Mouse (Mus musculus) midbrain, embryonic 16.5 days (tissue): ENCODE measurements at regions not wholly inside any gene's neighbourhood (a gene's known extent, or its start where the extent isn't known, plus 50 kb on each side); places are given as distances from the start of the nearest gene placed in this dataset.

Experiments used
- ATAC-seq: fragments of 200-750 bp; cut with Nextera tagmentation; 2 replicates; pipeline ENCODE4 v1.8.0; 2017; ENCODE audit warnings: moderate TSS enrichment
- H3K27ac ChIP-seq: fragments of 300-500 bp; sonication (generic); 2 replicates; pipeline ENCODE4 v1.5.1; 2014; ENCODE audit warnings: mild to moderate bottlenecking, low read length, mixed read lengths
- H3K27me3 ChIP-seq: fragments of 300-500 bp; sonication (generic); 2 replicates; pipeline ENCODE4 v1.6.1; 2014; ENCODE audit warnings: low read depth, low read length, mixed read lengths; ENCODE audit not compliant: control insufficient read depth, insufficient read depth
- H3K36me3 ChIP-seq: fragments of 300-500 bp; sonication (generic); 2 replicates; pipeline ENCODE4 v1.6.1; 2014; ENCODE audit warnings: mild to moderate bottlenecking, low read length, moderate library complexity, mixed read lengths; ENCODE audit not compliant: control insufficient read depth, insufficient read depth
- H3K4me1 ChIP-seq: fragments of 300-500 bp; sonication (generic); 2 replicates; pipeline ENCODE4 v1.6.1; 2014; ENCODE audit warnings: mild to moderate bottlenecking, low read length, mixed read lengths; ENCODE audit not compliant: control insufficient read depth, insufficient read depth
- H3K4me2 ChIP-seq: fragments of 300-500 bp; sonication (generic); 2 replicates; pipeline ENCODE4 v1.6.1; 2014; ENCODE audit warnings: mild to moderate bottlenecking, low read length, mixed read lengths
- H3K4me3 ChIP-seq: fragments of 300-500 bp; sonication (generic); 2 replicates; pipeline ENCODE4 v1.5.1; 2014; ENCODE audit warnings: low read depth, mild to moderate bottlenecking, low read length, moderate library complexity, mixed read lengths
- H3K9ac ChIP-seq: fragments of 300-500 bp; sonication (generic); 2 replicates; pipeline ENCODE4 v1.6.1; 2014; ENCODE audit warnings: low read depth, low read length, mixed read lengths
- H3K9me3 ChIP-seq: fragments of 300-500 bp; sonication (generic); replicated peaks from 2 replicates; pipeline ENCODE4 v1.6.1; 2014; ENCODE audit warnings: mild to moderate bottlenecking, low read length, mixed read lengths; ENCODE audit not compliant: control insufficient read depth, poor library complexity, severe bottlenecking
- WGBS: fragments of 180-500 bp; shearing (Covaris S2); extraction: QIAGEN DNeasy Blood & Tissue Kit; methylation state at CpG from one replicate; pipeline ENCODE4 v1.1.7; 2014; 5-methylcytosine and 5-hydroxymethylcytosine counted together

DNA sequence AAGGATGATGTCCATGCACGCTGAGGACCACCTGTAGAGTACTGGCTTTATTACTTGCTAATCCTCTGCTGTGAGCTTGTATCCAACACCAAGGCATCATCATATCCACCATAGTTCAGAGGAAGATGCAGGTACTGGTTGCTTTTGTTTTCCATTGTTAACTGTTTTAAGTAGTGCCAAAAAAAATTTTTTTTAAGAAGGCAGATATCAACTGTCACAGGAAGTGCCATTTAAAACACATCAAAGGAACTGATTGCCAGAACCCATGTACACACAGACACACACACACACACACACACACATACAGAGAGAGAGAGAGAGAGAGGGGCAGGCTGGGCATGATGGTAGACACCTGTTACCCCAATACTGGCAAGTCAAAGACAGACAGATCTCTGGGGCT, 319.1 kb downstream of the Gadd45g start:
- no peaks in the 10 kb centered on the region for H3K36me3 ChIP-seq
- no peak overlapping the region for H3K4me2 ChIP-seq
- H3K4me1 ChIP-seq = no peaks in the 10 kb centered on the region
- ATAC-seq = no peak
- WGBS = 77% methylated on average over 1 of the region's 1 CpGs
- H3K27me3 ChIP-seq = no peaks in the 10 kb centered on the region
- no peak overlapping the region for H3K27ac ChIP-seq
- H3K9ac ChIP-seq = no peak overlapping the region
- no peaks in the 10 kb centered on the region for H3K9me3 ChIP-seq
- no peak overlapping the region for H3K4me3 ChIP-seq

DNA sequence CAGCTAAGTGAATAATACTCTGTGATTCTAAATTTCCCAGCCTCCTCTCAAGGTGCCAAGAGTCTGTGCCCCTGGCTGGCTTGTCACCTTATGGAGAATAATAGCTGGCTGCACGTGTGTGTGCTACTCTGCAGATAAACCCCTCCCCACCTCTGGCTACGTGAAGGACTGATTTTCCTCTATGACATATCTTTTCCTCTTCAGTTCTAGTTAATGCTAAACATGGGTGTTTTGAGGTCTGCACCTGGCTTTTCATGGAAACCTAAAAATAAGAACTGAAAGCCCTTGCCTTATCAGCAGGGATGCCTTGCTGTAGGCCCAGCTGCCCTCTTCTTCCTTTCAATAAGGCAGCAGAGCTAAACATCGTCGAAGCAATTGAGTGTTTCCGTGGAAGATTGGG, 321.5 kb downstream of the Gadd45g start:
- H3K36me3 ChIP-seq = no peaks in the 10 kb centered on the region
- H3K27ac ChIP-seq = no peak overlapping the region
- H3K9me3 ChIP-seq = no peaks in the 10 kb centered on the region
- ATAC-seq = no peak
- no peaks in the 10 kb centered on the region for H3K4me1 ChIP-seq
- no peak overlapping the region for H3K4me3 ChIP-seq
- WGBS = 77% methylated on average over 5 of the region's 5 CpGs
- H3K27me3 ChIP-seq = no peaks in the 10 kb centered on the region
- H3K9ac ChIP-seq = no peak overlapping the region
- no peak overlapping the region for H3K4me2 ChIP-seq

DNA sequence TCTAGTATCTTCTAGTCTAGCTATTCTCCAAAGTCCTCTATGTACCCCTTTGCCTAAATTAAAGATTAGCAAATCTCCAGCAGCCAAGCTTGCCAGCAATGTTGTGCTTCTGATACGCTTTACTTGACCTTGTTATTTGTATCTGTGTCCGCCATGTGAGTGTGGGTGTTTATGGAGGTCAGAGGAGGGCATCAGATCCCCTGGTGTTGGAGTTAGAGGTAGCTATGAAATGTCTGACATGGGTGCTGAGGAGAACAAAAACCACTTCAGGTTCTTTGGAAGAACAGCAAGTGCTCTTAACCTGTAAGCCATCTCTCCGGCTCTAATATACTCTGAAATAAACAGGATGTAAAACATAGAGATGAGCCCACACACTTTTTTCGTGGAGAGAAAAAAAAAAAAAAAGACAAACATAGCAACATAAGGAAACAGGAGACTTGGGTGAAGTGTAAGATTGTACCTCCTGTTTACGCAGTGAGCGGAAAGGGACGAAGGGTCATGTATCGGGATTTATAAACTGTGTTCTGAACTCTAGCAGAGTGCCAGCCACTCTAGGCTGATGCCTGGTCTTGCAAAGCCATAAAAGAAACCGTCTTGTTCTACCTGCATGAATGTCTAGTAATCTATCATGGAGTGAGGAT, 326.3 kb downstream of the Gadd45g start:
- no peak overlapping the region for H3K27ac ChIP-seq
- no peaks in the 10 kb centered on the region; the same call in 1 of the 2 replicates for H3K27me3 ChIP-seq
- no peak overlapping the region for H3K9ac ChIP-seq
- no peaks in the 10 kb centered on the region for H3K4me1 ChIP-seq
- no peak overlapping the region for H3K4me2 ChIP-seq
- WGBS = 89% methylated on average over 9 of the region's 9 CpGs
- H3K36me3 ChIP-seq = no peaks in the 10 kb centered on the region
- H3K9me3 ChIP-seq = no peaks in the 10 kb centered on the region
- no peak for ATAC-seq
- H3K4me3 ChIP-seq = no peak overlapping the region

DNA sequence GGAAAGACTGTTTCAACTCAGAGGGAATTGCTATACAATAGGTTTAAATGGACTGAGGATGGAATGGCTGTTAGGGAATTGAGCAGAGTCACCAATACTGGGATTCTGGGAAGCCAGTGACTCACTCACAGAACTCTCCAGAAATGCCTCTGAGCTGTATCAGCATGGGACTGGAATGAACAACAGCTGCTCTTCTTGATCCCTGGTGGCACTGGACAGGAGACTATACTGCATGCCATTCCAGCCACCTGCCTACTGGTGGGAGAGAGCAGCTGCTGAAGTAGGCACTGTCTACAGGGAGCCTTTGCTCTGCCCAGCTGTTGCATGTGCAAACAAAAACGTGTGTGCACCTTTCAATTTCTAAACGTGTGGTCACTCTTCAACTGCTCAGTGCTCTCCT, 329.2 kb downstream of the Gadd45g start:
- no peak for ATAC-seq
- Histone ChIP-seq H3K36me3 (no peaks in the 10 kb centered on the region), H3K27me3 (no peaks in the 10 kb centered on the region; the same call in 1 of the 2 replicates), H3K4me2 (no peak overlapping the region), H3K9ac (no peak overlapping the region), H3K4me3 (no peak overlapping the region), H3K4me1 (no peaks in the 10 kb centered on the region), H3K27ac (no peak overlapping the region), H3K9me3 (no peaks in the 10 kb centered on the region)
- WGBS = 69% methylated on average over 2 of the region's 2 CpGs

DNA sequence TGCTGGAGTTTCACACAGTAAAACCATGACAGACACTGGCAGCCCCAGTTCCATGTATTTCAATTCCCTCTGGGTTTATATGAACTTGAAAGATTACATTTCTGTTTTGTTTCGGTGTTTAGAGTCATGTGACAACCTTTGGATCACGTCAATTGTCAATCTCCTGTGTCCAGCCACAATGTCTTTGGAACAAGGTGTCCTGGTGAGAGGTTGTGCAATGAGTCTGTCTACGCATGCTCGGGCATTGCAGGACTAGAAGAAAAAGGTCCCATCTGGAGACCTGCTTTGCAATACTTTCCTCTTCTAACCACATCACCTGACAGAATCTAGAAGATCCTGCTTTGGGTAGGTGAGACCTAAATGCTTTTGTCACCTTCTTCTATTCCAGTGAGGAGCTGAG, 333.5 kb downstream of the Gadd45g start:
- no peak overlapping the region for H3K4me3 ChIP-seq
- H3K27me3 ChIP-seq = no peaks in the 10 kb centered on the region
- ATAC-seq = no peak
- H3K27ac ChIP-seq = no peak overlapping the region
- 82% methylated on average over 4 of the region's 4 CpGs for WGBS
- H3K4me1 ChIP-seq = no peaks in the 10 kb centered on the region
- no peaks in the 10 kb centered on the region for H3K36me3 ChIP-seq
- no peak overlapping the region for H3K9ac ChIP-seq
- H3K4me2 ChIP-seq = no peak overlapping the region
- no peaks in the 10 kb centered on the region for H3K9me3 ChIP-seq

DNA sequence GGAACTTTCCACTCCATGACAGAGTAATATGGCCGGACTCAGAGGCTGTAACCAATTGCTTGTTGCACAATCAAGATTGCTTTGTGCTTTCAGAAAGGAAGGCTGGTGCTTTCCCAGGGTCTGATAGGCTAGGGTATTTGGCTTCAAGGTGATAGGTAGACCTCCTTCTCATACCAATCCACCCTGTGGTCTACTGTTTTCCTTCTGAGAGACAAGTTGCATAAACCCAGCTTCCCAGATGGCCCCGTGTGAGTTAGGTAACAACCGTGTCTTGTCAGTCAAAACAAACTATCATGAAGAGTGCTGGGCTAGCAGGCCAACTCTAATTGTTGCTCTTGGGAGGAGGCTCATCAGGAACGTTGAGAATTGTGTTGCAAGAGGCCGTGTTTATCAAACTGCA, 337.2 kb downstream of the Gadd45g start:
- Histone ChIP-seq H3K27ac (no peak overlapping the region), H3K9ac (no peak overlapping the region), H3K27me3 (no peaks in the 10 kb centered on the region), H3K36me3 (no peaks in the 10 kb centered on the region), H3K4me1 (0 out of 2 replicates have a peak, but pooled peaks cover under 1% of the 10 kb centered on the region), H3K4me2 (no peak overlapping the region), H3K4me3 (no peak overlapping the region), H3K9me3 (no peaks in the 10 kb centered on the region)
- ATAC-seq = no peak
- 80% methylated on average over 5 of the region's 5 CpGs for whole genome bisulfite sequencing

DNA sequence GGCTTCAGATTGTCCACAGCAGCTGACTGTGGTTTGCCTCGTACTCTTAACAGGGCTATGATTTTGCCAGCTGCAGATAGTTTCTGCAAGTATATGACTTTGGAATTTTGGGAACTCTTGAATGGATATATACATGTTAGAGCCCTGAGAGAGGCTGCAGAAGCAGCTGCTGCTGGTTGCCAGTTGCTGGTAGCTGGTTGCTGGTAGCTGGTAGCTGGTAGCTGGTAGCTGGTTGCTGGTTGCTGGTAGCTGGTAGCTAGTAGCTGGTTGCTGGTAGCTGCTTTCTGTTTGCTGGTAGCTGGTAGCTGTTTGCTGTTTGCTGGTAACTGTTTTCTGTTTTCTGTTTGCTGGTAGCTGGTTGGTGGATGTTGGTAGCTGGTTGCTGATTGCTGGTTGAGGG, 339.1 kb downstream of the Gadd45g start:
- 83% methylated on average over 1 of the region's 1 CpGs for WGBS
- H3K27ac ChIP-seq = no peak overlapping the region
- H3K4me3 ChIP-seq = no peak overlapping the region
- no peaks in the 10 kb centered on the region for H3K36me3 ChIP-seq
- H3K9ac ChIP-seq = no peak overlapping the region
- H3K27me3 ChIP-seq = no peaks in the 10 kb centered on the region
- ATAC-seq = no peak
- H3K4me1 ChIP-seq = 0 out of 2 replicates have a peak, but pooled peaks cover 3% of the 10 kb centered on the region
- H3K9me3 ChIP-seq = no peaks in the 10 kb centered on the region
- H3K4me2 ChIP-seq = no peak overlapping the region

DNA sequence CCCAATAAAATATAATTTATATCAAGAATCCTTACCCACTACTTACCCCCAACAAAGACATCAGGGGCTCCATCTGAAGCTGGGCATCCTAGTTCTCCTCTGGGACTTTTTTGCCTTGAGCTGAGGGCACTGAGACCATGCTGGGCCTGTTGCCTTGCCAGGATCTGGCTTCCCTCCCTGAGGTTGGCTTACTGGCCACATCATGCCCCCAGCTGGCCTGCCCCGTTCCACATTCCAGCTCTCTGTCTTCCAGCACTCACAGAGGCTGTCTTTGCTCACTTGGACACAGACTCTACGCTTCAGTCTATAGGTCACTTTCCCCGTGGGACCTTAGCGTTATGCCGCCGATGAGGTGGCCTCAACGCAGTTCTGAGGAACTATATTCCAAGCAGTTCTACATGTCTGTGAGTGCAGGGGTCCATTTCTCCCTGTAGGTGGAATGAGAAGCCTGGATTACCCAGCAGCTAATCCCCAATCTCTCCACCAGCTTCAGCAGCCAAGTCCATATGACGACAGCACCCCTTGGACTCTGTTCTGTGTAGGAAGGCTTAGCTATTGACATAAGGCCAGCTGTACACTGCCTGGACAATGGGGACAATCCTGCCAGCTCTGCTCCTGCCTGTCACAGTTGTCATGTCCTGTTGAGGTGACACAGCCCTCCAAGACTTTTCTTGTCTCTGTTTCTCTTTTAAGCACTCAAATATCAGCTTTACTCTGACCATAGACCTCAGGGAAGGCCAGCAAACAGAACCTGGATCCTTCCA, 341.5 kb downstream of the Gadd45g start:
- H3K36me3 ChIP-seq = no peaks in the 10 kb centered on the region
- no peaks in the 10 kb centered on the region for H3K9me3 ChIP-seq
- no peak overlapping the region for H3K9ac ChIP-seq
- no peak overlapping the region for H3K4me3 ChIP-seq
- H3K27me3 ChIP-seq = peaks cover 3% of the 10 kb centered on the region
- 71% methylated on average over 8 of the region's 8 CpGs for WGBS
- 0 out of 2 replicates have a peak, but pooled peaks cover 3% of the 10 kb centered on the region for H3K4me1 ChIP-seq
- H3K27ac ChIP-seq = no peak overlapping the region
- no peak for ATAC-seq
- no peak overlapping the region for H3K4me2 ChIP-seq

DNA sequence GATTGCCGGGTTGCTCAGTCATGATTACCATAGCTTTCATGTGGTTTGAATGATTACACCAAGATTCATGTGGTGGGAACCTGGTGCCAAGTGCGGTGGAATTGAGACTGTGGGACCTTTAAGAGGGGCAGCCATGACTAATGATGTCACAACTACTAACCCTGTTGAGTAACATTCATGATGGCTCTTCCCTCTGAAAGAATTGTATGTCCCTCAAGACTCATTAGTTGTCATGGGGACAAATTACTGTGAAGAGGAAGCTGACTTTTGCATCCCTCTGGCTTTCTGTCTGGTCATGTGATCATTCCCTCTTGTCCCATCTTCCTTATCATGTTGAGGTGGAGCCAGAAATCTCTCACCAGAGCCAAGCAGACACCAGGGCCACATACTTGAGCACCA, 342.1 kb downstream of the Gadd45g start:
- 56% methylated on average over 2 of the region's 2 CpGs for WGBS
- Histone ChIP-seq H3K4me1 (0 out of 2 replicates have a peak, but pooled peaks cover 3% of the 10 kb centered on the region), H3K27me3 (peaks cover 3% of the 10 kb centered on the region), H3K9ac (no peak overlapping the region), H3K4me2 (no peak overlapping the region), H3K36me3 (no peaks in the 10 kb centered on the region), H3K27ac (no peak overlapping the region), H3K4me3 (no peak overlapping the region), H3K9me3 (no peaks in the 10 kb centered on the region)
- no peak for ATAC-seq
